Mouse (Mus musculus): Measurements from ENCODE around the gene Pgls.

Gene Pgls

GRCm38 (mm10) chr8:71638321-71638720, 46.3 kb downstream of the Pgls start:
- no peak for DNase-seq (ENCODE audit: low read depth)

- no peak for DNase-seq (ENCODE audit: low read depth)
Measured at GRCm38 (mm10) chr8:71639318-71639717, 47.3 kb downstream of the Pgls start.

- no peak for DNase-seq (ENCODE audit: low read depth)
Measured at GRCm38 (mm10) chr8:71645510-71645909, 53.5 kb downstream of the Pgls start.

All from 416B (cell line).